Mouse (Mus musculus): ENCODE data around the gene Trpc5. TPM values are rescaled to one million over a fixed set of nuclear protein-coding genes. Genes with fewer than 3 reads are reported as not detected.

Gene Trpc5
- total RNA-seq (2022), result 10 to 100 TPM; 27.7 to 31.3 (median 29.5) TPM

- no peak for DNase-seq (ENCODE audit: low spot score in 2 of 2)
These were observed at the start of gene Trpc5 for GRCm38 (mm10) chrX:144688142-144688206. Gene Trpc5, minus strand, starts transcription at chrX:144688180.

DNA sequence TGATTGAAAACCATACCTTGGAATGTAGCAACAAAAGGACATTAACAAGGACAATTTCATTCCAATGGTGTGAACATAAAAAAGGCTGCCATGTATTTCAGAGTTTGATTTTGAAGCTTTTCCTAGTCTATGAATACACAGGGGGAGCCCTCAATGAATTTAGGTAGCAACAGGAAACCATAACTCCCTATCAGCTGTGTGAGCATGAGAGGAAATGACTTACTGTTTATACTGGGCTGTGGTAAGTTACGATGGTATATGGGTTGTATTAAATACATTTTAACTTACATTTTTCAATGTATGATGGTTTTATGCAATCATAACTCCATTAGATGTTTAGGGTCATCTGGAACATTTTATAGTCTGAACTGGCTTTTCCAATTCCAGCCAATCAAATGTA is 28.4 kb upstream of the Trpc5 start:
- no peak for DNase-seq (ENCODE audit: low spot score in 2 of 2)

- DNase-seq (ENCODE audit: low spot score in 2 of 2), result peak; percentile 8 to 12
These were observed 1.8 kb upstream of the Trpc5 start for GRCm38 (mm10) chrX:144689859-144690181.

- DNase-seq (ENCODE audit: low spot score in 2 of 2), result peak; percentile 5 to 9
These were observed 1.3 kb upstream of the Trpc5 start for GRCm38 (mm10) chrX:144689119-144689858.

DNA sequence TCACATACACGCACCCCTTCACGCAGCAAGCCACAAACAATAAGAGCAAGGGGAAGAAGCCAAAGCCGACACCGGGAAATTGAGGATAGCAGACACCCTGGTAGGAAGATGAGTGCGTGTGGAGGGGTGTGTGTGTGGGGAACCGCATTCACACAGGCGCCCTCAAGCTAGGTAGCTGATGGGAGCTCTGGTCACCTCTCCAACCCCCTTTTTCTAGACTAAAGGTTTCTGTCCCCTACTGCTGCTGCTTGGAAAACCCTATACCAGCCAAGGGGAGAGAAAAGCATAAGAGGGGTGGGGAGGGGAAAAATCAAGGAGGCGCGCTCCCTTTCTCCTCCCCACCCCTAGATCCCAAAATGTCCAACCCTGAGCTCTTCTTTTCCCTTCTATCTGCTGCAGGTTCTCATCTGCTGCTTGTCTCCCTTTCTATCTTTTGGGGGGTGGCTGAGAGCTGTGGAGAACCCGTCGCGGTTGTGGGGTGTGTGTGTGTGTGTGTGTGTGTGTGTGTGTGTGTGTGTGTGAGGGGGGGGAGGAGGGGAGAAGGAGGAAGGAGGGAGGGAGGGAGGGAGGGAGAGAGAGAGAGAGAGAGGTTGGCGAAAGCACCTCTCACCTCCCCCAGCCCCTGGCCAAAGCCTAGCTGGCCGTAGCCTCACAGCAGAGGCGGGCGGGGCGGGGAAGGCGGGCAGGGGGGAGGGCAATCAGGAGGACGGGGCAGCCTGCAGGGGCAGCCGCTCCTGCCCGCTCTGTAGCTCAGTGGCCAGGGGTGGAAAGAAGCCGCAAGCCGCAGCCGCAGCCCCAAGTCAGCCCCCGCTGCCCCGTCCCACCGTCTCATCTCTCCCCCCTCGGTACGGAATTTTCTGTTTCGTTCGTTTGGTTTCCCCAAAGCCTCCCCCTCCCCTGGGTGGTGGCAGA is 483 bp upstream of the Trpc5 start, which contains the start of gene Rtl4:
Gene Rtl4 (plus strand): TSS at position 701 of the 912 bp plus-strand sequence.
- peak in 1 of 2 experiments; percentile 3 for DNase-seq (ENCODE audit: low spot score in 2 of 2)

DNA sequence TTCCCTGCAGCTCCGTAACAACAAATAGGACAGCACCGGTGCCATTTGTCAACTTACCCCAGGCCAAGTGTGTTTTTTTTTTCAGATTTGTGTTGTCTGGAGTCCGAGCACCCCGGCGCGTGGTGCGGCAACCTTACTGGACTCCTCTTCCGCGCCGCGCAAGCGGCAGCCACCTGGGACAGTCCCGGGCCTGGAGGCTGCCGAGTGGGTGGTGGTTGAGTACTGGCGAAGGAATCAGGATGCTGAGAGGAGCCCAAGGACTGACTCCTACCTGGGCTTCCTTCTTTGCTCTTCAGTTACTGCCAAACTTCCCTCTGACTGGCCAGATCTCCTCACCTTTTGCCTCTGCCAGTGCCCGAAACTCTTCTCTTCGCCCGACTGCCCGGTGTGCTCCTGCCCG is 238 bp downstream of the Trpc5 start:
- no peak for DNase-seq (ENCODE audit: low spot score in 2 of 2)

- DNase-seq (ENCODE audit: low spot score in 2 of 2), result no peak
These were observed 35.8 kb downstream of the Trpc5 start for GRCm38 (mm10) chrX:144652196-144652595.

DNA sequence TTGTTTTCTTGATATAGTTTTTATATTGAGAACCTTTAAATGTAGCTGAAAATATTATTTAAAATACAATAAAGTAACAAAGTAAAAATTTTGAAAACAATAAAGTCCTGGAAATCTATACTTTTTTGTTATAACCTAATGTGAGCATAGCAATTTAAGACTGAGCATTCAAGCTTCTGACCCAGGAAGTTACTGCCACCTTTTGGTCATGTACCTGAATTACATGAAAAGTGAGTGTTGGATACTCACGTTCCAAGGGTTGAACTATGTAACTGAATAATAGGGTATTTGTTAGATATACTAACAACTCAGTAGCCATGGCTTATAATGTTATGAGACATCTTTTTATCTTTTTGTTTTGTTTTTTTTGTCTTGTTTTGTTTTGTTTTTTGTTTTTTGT is 42.6 kb downstream of the Trpc5 start:
- DNase-seq (ENCODE audit: low spot score in 2 of 2), result no peak

DNA sequence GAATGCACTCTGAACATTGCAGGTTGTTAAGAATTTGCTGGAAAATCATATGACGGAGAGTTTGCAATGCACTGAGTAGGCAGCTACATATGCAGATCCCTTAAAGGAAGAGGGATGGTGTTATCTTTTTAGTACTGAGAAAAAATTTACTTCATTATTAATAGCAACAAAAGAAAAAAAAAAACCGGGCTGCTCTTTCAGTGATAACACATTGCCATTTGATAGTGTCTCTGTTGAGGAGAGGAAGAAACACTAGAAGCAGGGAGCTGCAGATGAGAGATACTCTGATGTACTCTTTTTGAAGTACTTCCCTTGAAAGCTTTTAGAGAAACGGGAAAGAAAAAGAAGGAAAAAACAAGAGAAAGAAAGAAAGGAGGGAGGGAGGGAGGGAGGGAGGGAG is 43.2 kb downstream of the Trpc5 start:
- no peak for DNase-seq (ENCODE audit: low spot score in 2 of 2)

- no peak for DNase-seq (ENCODE audit: low spot score in 2 of 2)
These were observed 75.2 kb downstream of the Trpc5 start for GRCm38 (mm10) chrX:144612753-144613152.

GRCm38 (mm10) chrX:144536431-144536830 is 151.5 kb downstream of the Trpc5 start:
- DNase-seq (ENCODE audit: low spot score in 2 of 2), result no peak

- no peak for DNase-seq (ENCODE audit: low spot score in 2 of 2)
These were observed 161.9 kb downstream of the Trpc5 start for GRCm38 (mm10) chrX:144526042-144526441.

- no peak for DNase-seq (ENCODE audit: low spot score in 2 of 2)
These were observed 164.7 kb downstream of the Trpc5 start for GRCm38 (mm10) chrX:144523239-144523638.

GRCm38 (mm10) chrX:144491394-144491793 is 196.6 kb downstream of the Trpc5 start:
- DNase-seq (ENCODE audit: low spot score in 2 of 2), result no peak

DNA sequence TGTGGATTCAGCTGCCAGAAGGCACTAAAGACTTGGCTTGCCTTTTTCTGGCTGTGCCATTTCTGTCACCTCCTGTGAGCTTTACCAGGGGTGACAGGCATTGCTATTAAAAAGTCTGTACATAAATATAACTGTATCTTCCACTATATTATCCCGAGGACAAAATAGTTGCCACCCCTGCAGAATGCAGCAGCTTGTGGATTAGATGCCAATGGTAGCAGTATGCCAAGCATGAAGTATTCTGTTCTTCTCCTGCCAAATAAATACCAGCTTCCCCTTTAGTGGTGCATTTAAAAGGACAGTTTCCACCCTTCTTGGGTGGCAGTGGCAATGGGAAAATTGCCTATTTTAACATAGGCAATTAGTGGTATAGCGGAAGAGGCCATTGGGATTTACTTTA is 223.6 kb downstream of the Trpc5 start:
- no peak for DNase-seq (ENCODE audit: low spot score in 2 of 2)

- DNase-seq (ENCODE audit: low spot score in 2 of 2), result no peak
These were observed 231.7 kb downstream of the Trpc5 start, which contains the start of gene Trpc5os for GRCm38 (mm10) chrX:144456281-144456680. Gene Trpc5os, plus strand, starts transcription at chrX:144456581.

DNA sequence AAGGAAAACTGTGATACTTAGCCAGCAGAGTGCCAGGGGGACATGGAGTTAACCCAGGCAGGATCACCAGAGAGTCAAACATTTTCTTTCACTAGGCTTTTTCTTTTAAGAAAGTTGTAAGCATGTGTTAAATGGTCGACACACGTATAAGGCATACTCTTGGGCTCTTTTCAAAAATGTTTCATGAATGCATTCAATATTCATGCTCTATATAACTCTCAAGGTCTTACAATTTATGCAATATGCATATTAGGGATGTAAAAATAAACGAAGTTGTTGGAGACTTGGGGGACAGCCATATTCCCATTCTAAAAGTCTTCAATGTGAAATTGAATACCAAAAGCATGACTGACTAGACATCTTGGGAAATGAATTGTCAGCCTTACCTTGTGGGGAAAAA is 264.1 kb downstream of the Trpc5 start:
- no peak for DNase-seq (ENCODE audit: low spot score in 2 of 2)

DNA sequence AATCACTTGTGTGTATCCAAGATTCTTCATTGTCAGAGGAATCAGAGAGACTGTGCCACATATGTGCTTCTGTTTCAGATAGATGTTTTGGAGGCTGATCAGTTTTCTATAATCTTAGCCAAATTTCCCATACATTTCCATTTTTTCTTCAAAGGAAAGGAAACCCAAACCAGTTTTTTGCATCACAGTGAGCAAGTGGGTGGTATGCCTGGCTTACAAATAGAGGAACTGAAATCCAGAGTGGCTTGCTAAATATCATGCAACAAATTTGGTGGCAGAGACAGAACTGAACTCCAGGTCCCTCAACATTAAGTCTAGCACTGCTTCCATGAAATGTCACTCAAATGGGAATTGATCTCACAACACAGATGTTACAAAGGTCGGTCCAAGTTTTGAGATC is 266.9 kb downstream of the Trpc5 start:
- DNase-seq (ENCODE audit: low spot score in 2 of 2), result no peak

DNA sequence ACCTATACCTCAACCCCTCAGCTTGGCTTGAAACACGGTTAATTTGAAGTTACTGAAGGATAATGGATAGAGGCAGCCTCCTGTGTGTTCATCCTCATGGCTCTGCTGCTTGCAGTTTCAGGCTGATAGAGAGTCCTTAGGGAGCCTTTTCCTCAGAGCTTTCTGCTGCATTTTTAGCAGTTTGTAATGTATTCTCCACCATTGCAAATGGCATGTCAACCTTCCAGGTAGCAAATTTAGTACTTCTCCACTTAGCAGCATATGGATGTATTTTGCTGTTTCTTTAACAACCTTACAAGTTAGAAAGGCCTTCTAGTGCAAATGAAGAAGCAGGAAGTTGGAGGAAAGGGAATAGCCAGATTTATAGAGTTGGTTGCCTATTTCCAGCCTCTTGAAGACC is 267.7 kb downstream of the Trpc5 start:
- no peak for DNase-seq (ENCODE audit: low spot score in 2 of 2)

DNA sequence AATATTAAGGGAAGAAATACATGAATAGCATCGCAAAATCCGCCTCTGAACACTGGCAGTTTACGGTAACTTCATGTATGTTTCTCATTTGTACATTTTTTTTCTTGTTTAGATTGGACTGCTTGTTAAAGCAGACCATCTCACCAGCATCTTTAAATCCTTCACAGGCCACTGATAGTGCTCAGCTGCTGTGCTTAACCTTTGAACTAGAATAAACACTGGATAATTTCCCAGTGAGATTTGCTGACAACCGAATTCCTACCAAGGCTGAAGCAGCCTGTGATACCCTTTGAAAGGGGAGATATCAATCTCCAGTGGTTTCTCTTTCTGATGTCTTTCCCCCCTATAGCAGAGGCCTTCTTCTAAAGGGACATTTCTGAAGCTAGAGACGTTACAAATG is 279.9 kb downstream of the Trpc5 start:
- DNase-seq (ENCODE audit: low spot score in 2 of 2), result no peak

GRCm38 (mm10) chrX:144403526-144403925 is 284.5 kb downstream of the Trpc5 start:
- DNase-seq (ENCODE audit: low spot score in 2 of 2), result peak in 1 of 2 experiments; percentile 26

GRCm38 (mm10) chrX:144374196-144374595 is 313.8 kb downstream of the Trpc5 start:
- DNase-seq (ENCODE audit: low spot score in 2 of 2), result no peak

DNA sequence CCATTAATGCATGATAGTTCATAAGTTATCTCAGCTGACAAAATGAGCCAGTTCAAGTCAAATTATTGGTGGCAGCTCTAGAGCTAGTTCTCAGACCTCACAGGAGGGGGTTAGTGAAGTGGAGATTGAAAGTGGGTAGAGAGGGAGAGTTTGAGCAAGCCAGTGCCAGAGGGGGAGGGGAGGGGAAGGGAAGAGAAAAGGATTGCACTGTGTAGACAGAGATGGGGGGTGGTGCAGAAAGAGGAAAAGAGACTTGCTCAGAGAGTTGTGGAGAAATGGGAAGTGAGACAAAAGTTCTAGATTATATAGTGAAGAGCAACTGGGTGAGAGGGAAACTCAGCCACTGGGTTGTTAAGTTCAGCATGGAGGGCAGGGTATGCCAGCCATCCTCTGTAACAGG is 349.6 kb downstream of the Trpc5 start:
- no peak for DNase-seq (ENCODE audit: low spot score in 2 of 2)
